Mouse (Mus musculus) ovary, adult 10 weeks (tissue): Measurements from ENCODE around the gene Tmem200a. TPM values are rescaled to one million over a fixed set of nuclear protein-coding genes. Genes with fewer than 3 reads are reported as not detected.

ENCODE experiments used
- polyA plus RNA-seq: library from polyadenylated mRNA; stranded (reverse); fragments of 350-450 nt; fragmentation: Illumina TruSeq; extraction: RNeasy Lipid Tissue Mini Kit (QIAGEN cat#74804); gene quantifications from one replicate; pipeline ENCODE4 v1.2.3, GENCODE M21; 2014

Tmem200a gene
- 26.4 TPM for polyA plus RNA-seq

GRCm38 (mm10) chr10:26078521-26079142, at the start of gene Tmem200a:
Gene Tmem200a (minus strand): TSS chr10:26079052.

GRCm38 (mm10) chr10:26077671-26078481, 976 bp downstream of the Tmem200a start, which contains the start of gene Gm9767:
Gene Gm9767 (plus strand): TSS chr10:26078255.

Other genes with a start within 250 kb of the Tmem200a start
- gene Gm9767, start 797 bp downstream of the Tmem200a start, polyA plus RNA-seq, result not detected
- 0.57 TPM for gene Samd3, start 150.7 kb upstream of the Tmem200a start, polyA plus RNA-seq